Mouse (Mus musculus) left cerebral cortex, adult 18-20 months (tissue): Measurements from ENCODE around the gene Dpp10. TPM values are rescaled to one million over a fixed set of nuclear protein-coding genes. Genes with fewer than 3 reads are reported as not detected.

Experiments
- DNase-seq, 2 experiments: peaks; one replicate each; pipeline ENCODE4 v3.0.0; 2021 to 2022; ENCODE audit warnings: low spot score in 2 of 2, mixed read lengths in 1 of 2
- total RNA-seq, 2 experiments: library from RNA; stranded (reverse); gene quantifications; 2 replicates each; pipeline ENCODE4 v1.2.3; 2021

The Dpp10 gene
- total RNA-seq, 2 experiments from 2014 or later = 150 to 155 TPM

- DNase-seq = no peak
Measured at GRCm38 (mm10) chr1:123923907-123924306, 121.5 kb downstream of the Dpp10 start.

DNA sequence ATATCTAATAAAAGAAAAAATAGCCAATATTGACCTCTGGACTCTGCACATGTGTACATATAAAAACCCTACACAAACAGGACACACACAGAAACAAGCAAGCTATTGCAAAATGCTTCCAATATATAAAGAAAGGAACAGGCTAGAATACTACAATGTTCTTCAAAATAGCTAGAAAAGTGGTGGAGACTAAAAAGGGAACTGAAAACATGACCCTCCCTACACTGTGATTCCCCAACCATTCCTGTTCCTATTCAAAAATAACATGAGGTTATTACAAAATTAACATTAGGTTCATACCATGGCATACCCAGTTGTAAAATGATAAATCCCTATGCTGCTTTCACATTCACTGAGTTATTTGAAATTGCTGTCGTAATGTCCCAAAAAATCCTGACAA is 125.8 kb downstream of the Dpp10 start:
- no peak for DNase-seq

- peak; percentile 34 to 63 for DNase-seq
Measured at GRCm38 (mm10) chr1:123902628-123903027, 142.7 kb downstream of the Dpp10 start.

DNA sequence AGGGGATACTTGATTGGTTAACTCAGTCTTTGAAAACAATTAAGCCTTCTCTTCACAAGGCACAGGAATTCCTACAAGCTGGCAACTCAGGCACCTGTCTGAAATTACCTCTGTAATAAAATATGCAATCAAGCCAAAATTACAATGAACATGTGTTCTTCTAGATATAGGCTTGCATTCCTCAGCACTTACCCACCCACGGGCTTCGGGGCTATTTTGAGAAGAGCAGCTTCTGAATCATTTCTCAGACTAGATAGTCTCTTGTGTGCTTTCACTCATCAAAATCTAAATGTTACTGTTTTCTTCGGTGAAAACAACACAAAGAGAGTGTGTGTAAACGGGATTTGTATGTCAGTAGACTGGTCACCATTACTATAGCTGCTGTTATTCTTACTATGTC is 144.1 kb downstream of the Dpp10 start:
- DNase-seq = peak; percentile 76 to 81

GRCm38 (mm10) chr1:123887243-123887642 is 158.1 kb downstream of the Dpp10 start:
- no peak for DNase-seq

DNA sequence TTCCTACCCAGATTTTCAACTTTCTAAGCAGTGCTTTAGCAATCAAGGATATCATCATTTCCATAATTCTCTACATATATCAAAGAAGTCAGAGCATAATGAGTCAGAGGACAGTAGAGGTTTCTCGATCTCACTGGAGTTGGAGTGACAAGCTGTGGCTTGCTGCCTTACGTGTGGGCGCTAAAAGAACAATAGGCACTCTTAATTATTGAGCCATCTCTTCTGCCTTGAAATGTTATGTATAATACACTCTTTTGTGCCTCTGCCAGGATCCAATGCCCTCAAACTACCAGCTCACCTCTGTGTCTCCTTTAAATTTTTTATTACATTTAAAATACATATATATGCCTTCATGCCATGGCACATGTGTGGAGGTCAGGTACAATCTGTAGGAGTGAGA is 198.5 kb downstream of the Dpp10 start:
- DNase-seq = no peak

GRCm38 (mm10) chr1:123801206-123801605 is 244.2 kb downstream of the Dpp10 start:
- no peak for DNase-seq

GRCm38 (mm10) chr1:123765511-123765910 is 279.8 kb downstream of the Dpp10 start:
- no peak for DNase-seq

DNA sequence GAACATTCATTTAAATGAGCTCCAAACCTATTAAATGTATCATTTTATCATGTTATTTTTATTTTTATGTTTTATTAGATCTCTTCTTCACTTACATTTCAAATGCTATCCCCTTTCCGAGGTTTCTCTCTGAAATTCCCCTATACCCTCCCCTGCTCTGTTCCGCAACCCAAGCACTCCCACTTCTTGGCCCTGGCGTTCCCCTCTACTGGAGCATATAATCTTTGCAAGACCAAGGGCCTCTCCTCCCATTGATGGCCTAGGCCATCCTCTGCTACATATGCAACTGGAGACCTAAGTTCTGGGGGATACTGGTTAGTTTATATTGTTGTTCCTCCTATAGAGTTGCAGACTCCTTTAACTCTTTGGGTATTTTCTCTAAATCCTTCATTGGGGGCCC is 283.1 kb downstream of the Dpp10 start:
- DNase-seq = no peak

GRCm38 (mm10) chr1:123756055-123756454 is 289.3 kb downstream of the Dpp10 start:
- DNase-seq = no peak

- DNase-seq = no peak
Measured at GRCm38 (mm10) chr1:123707292-123707691, 338.1 kb downstream of the Dpp10 start.

DNA sequence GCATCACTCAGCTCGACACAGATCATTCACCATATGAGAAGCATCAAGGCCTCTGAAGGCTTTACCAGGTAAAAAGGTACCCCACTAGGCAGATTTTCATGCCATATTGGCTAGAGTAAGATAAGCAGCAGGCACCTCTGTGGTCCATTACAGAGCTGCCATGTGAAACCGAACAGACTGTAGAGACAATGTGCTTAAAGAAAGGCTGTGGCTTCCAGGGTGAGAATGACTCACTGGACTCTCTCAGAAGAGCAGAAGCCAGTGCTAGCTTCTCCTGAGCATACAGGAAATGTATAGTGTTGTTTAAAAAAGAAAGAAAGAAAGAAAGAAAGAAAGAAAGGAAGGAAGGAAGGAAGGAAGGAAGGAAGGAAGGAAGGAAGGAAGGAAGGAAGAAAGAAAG is 386.9 kb downstream of the Dpp10 start:
- DNase-seq = no peak

GRCm38 (mm10) chr1:123656607-123657006 is 388.8 kb downstream of the Dpp10 start:
- DNase-seq = no peak

DNA sequence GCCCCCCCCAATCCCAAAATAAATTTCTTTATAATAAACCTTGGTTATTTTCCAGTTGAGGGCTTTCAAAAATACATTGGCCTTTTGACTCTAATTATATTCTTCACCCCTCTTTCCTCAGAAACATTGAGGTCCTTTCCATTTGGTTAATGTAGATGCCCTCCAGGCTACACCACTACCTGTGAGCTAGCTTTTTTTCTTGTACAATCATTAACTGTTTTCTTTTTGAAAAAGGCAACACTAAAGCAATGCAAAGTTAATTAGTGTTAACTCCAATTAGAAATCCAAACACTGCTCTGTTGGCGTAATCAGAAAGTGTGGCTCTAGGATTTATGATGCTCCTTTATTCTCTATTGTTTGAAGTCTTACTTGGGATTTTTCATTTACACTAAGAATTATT is 407.5 kb downstream of the Dpp10 start:
- DNase-seq = no peak

DNA sequence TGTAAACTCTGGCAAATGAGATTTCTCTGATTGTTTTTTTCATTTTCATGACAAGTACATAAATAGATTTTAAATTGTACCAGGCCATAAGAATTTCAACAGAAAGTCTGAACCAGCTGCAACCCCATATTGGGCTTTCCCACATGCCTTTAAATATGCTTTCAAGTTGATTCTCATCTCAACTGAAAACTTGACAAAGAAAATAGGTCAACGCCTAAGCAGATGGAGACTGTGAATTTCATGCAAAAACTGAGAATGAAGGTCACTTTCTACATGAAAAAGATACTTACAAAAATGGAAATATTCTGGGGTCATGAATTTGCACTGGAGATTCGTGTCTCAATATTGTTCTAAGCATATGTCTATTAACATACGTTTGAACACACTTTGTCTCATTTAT is 417.1 kb downstream of the Dpp10 start:
- DNase-seq = no peak

DNA sequence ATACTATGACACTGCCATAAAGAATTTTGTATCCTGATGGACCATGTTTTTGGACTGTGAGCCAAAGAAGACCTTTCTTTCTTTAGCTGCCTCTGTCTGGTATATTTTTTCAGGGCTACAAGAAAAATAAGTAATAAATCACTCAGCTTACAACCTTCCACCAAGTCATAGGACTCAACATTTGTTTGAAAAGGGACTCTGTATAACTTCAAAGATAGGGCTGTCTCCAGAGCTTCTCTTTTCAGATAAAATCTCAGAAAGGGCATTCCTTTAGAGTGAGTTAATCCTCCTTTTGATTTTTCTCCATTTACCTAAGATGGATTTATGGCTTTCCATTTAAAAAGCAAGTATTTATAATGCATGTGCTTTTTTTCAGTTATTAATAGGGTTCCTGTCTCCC is 460.5 kb downstream of the Dpp10 start:
- DNase-seq = no peak

DNA sequence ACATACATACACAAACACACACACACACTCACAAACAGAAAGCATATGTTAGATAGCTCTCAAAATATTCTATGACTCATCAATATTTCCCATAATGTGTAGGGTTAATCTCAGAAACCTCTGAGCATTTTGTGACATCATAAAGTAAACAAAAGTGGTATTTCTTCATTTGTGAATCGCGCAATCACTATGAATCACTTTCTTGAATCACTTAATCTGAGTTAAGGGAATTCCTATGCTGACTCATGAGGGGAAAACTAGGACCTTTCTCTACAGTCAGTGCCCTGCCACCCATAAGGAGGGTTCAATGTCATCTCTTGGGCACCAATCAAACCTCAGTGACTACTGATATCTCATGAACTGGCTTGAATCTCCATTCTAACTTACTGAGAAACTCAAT is 465.2 kb downstream of the Dpp10 start:
- DNase-seq = no peak

DNA sequence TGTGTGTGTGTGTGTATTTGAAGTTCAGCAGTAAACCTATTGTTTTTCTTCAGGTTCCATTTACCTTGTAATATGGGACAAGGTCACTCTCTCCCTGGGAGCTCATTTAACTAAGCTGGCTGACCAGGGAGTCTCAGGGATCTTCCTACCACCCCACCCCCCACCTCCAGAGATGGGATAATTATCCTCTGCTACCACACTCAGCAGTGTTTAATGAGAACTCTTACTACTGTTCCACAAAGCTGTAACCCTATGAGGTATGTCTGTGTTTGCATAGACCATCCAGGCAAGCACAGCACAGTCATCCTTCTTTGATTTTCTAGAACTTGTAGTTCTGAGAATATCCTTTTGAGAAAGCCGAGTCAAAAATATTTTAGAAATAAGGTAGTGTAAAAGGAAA is 471.6 kb downstream of the Dpp10 start:
- DNase-seq = no peak

GRCm38 (mm10) chr1:123542496-123542895 is 502.9 kb downstream of the Dpp10 start:
- no peak for DNase-seq

GRCm38 (mm10) chr1:123467729-123468128 is 577.6 kb downstream of the Dpp10 start:
- DNase-seq = no peak

DNA sequence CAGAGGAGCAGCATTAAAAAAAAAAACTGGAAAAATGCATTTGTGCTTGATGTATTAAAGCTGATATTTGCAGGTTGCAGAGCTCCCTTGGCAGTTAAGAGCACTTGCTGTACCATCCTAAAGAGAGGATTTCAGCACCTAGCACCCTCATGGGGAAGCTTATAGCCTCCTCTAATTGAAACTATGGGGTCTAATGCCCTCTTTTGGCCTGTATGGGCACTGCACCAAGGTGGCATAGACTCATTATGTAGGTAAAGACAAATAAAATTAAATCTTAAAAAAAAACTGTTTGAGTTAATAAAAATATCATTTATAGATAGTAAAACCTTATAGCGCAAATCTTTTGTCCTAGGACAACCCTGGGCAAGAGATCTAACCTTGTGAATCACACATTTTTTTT is 631.2 kb downstream of the Dpp10 start:
- DNase-seq = no peak

GRCm38 (mm10) chr1:123351300-123351699 is 694.1 kb downstream of the Dpp10 start:
- peak in 1 of 2 experiments; percentile 5 for DNase-seq

GRCm38 (mm10) chr1:123337877-123338276 is 707.5 kb downstream of the Dpp10 start:
- DNase-seq = no peak

GRCm38 (mm10) chr1:123316886-123317285 is 728.5 kb downstream of the Dpp10 start:
- DNase-seq = no peak
